Mouse (Mus musculus): ENCODE results near the gene Bglap2. TPM values are rescaled to one million over a fixed set of nuclear protein-coding genes. Genes with fewer than 3 reads are reported as not detected.
"Not testable (repeated sequence)": the region's sequence is repeated elsewhere in the genome, so short reads cannot be mapped to it uniquely, and the experiment has no call there.

The Bglap2 gene
- polyA plus RNA-seq, 1 experiment from 2014 or later, result not detected

- DNase-seq (ENCODE audit: low spot score); H3K4me2 ChIP-seq (replicated peaks; ENCODE audit: low read depth, low read length); H3K4me1 ChIP-seq (replicated peaks; ENCODE audit: control insufficient read depth, insufficient read depth, low read length); H3K4me3 ChIP-seq (ENCODE audit: low read depth, low read length); H3K27me3 ChIP-seq (ENCODE audit: control insufficient read depth, insufficient read depth, low read length); H3K9ac ChIP-seq (ENCODE audit: low read depth, low read length); H3K9me3 ChIP-seq (ENCODE audit: control insufficient read depth, low read length); H3K36me3 ChIP-seq (ENCODE audit: control insufficient read depth, insufficient read depth, low read length): not testable (repeated sequence)
- 0 out of 2 replicates have a peak overlapping the region, but pooled peaks have one; percentile 51 for H3K27ac ChIP-seq (ENCODE audit: low read depth, low read length)
- WGBS, result 16% methylated on average over 5 of the region's 7 CpGs
- ATAC-seq (ENCODE audit: low FRiP score), result 0 out of 2 replicates have a peak, but pooled peaks have one; percentile 28
Observed at GRCm38 (mm10) chr3:88376644-88377043, 1.9 kb downstream of the Bglap2 start.

GRCm38 (mm10) chr3:88375750-88376626 is 2.5 kb downstream of the Bglap2 start:
- Histone ChIP-seq H3K9ac (ENCODE audit: low read depth, low read length) (peak overlapping the region; percentile 37; the same call in 1 of the 2 replicates), H3K4me2 (replicated peaks; ENCODE audit: low read depth, low read length) (peak overlapping the region; percentile 11), H3K27ac (ENCODE audit: low read depth, low read length) (0 out of 2 replicates have a peak overlapping the region, but pooled peaks have one; percentile 51)
- H3K36me3 ChIP-seq (ENCODE audit: control insufficient read depth, insufficient read depth, low read length); H3K4me1 ChIP-seq (replicated peaks; ENCODE audit: control insufficient read depth, insufficient read depth, low read length); H3K9me3 ChIP-seq (ENCODE audit: control insufficient read depth, low read length); H3K27me3 ChIP-seq (ENCODE audit: control insufficient read depth, insufficient read depth, low read length); H3K4me3 ChIP-seq (ENCODE audit: low read depth, low read length): not testable (repeated sequence)
- ATAC-seq (ENCODE audit: low FRiP score), result peak; percentile 90
- peak; percentile 67 for DNase-seq (ENCODE audit: low spot score)
- 10% methylated on average over 16 of the region's 19 CpGs for WGBS

DNA sequence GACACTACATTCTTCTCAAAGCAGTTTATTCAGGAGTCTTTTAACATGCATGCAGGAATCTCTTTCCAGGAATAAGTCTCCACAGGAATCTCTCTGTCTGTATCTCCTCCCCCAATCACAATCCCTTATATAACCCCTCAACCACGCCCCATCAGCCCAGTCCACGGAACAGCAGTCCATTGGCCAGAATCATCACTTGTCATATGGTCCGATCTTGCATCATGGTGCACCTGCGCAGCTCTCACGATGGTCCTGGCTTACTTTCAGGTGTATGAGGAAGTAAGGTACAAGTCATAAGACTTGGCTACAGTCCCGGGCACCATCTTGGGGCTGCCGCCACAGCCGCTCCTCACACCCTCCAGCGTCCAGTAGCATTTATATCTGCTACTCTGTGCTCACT is 5.9 kb downstream of the Bglap2 start, which contains the start of gene Bglap3:
Gene Bglap3 (minus strand): TSS at position 101 of the 400 bp plus-strand sequence.
- H3K4me2 ChIP-seq (replicated peaks; ENCODE audit: low read depth, low read length); H3K4me1 ChIP-seq (replicated peaks; ENCODE audit: control insufficient read depth, insufficient read depth, low read length); ATAC-seq (ENCODE audit: low FRiP score); H3K27me3 ChIP-seq (ENCODE audit: control insufficient read depth, insufficient read depth, low read length); H3K9me3 ChIP-seq (ENCODE audit: control insufficient read depth, low read length); DNase-seq (ENCODE audit: low spot score); H3K9ac ChIP-seq (ENCODE audit: low read depth, low read length); H3K4me3 ChIP-seq (ENCODE audit: low read depth, low read length); H3K36me3 ChIP-seq (ENCODE audit: control insufficient read depth, insufficient read depth, low read length); H3K27ac ChIP-seq (ENCODE audit: low read depth, low read length): not testable (repeated sequence)
- 95% methylated on average over 9 of the region's 9 CpGs for WGBS

GRCm38 (mm10) chr3:88368511-88368910 is 10.0 kb downstream of the Bglap2 start:
- H3K4me3 ChIP-seq (ENCODE audit: low read depth, low read length); DNase-seq (ENCODE audit: low spot score); H3K27me3 ChIP-seq (ENCODE audit: control insufficient read depth, insufficient read depth, low read length); H3K27ac ChIP-seq (ENCODE audit: low read depth, low read length); H3K4me1 ChIP-seq (replicated peaks; ENCODE audit: control insufficient read depth, insufficient read depth, low read length); H3K4me2 ChIP-seq (replicated peaks; ENCODE audit: low read depth, low read length); H3K9me3 ChIP-seq (ENCODE audit: control insufficient read depth, low read length); H3K36me3 ChIP-seq (ENCODE audit: control insufficient read depth, insufficient read depth, low read length); ATAC-seq (ENCODE audit: low FRiP score); H3K9ac ChIP-seq (ENCODE audit: low read depth, low read length): not testable (repeated sequence)
- 91% methylated on average over 7 of the region's 7 CpGs for WGBS

DNA sequence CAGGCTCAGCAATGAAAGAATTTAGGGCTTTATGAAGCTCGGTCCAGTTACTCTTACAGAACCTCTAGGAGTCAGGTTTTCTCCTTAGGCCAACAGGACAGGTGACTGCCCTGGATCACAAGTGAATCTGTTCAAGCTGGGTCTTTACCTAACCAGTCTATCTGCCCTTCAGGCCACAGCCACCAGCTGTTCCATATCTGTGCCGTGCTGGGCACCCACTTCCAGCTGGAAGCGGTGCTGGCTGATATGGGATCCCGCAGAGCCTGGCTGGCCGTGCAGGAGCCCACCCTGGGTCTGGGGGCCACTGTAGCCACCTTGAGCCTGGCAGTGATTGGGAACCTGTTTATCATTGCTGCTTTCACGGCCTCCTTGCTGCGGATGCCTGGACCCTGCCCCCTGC is 11.0 kb downstream of the Bglap2 start:
- peak; percentile 41 for ATAC-seq (ENCODE audit: low FRiP score)
- WGBS, result 52% methylated on average over 3 of the region's 7 CpGs
- H3K4me3 ChIP-seq (ENCODE audit: low read depth, low read length); DNase-seq (ENCODE audit: low spot score); H3K27me3 ChIP-seq (ENCODE audit: control insufficient read depth, insufficient read depth, low read length); H3K36me3 ChIP-seq (ENCODE audit: control insufficient read depth, insufficient read depth, low read length); H3K4me1 ChIP-seq (replicated peaks; ENCODE audit: control insufficient read depth, insufficient read depth, low read length); H3K9me3 ChIP-seq (ENCODE audit: control insufficient read depth, low read length); H3K4me2 ChIP-seq (replicated peaks; ENCODE audit: low read depth, low read length); H3K9ac ChIP-seq (ENCODE audit: low read depth, low read length); H3K27ac ChIP-seq (ENCODE audit: low read depth, low read length): not testable (repeated sequence)

DNA sequence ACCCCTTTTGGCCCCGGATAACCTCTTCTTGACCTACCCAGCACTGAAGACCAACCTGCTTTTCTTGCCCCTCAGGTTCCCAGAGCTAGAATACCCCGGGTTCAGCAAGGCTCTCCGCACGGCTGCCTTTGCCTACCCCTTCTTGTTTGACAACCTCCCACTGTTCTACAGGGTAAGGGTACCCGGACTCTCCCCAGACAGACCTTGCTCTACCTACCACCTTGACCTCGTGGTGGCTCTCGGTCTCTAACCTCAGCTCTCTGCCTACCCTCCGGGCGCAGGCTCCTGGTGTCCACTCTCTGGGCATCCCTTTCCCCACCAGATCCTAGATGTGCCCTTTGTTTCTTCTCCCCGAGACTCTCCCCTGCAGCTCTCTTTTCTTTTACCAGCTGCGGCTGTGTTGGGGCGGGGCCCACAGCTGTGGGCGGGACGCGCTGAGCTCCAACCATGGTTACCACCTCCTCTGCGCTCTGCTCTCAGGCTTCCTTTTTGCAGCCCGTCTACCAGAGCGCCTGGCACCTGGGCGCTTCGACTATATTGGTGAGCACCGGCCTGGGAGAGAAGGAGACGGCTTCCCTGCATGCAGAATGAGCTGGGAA is 11.6 kb downstream of the Bglap2 start:
- peak; percentile 58 for DNase-seq (ENCODE audit: low spot score)
- H3K9ac ChIP-seq (ENCODE audit: low read depth, low read length); H3K27ac ChIP-seq (ENCODE audit: low read depth, low read length); H3K4me1 ChIP-seq (replicated peaks; ENCODE audit: control insufficient read depth, insufficient read depth, low read length); H3K36me3 ChIP-seq (ENCODE audit: control insufficient read depth, insufficient read depth, low read length); H3K4me3 ChIP-seq (ENCODE audit: low read depth, low read length); H3K9me3 ChIP-seq (ENCODE audit: control insufficient read depth, low read length); H3K27me3 ChIP-seq (ENCODE audit: control insufficient read depth, insufficient read depth, low read length): not testable (repeated sequence)
- peak; percentile 79 for ATAC-seq (ENCODE audit: low FRiP score)
- under 1% methylated on average over 14 of the region's 22 CpGs for WGBS
- H3K4me2 ChIP-seq (replicated peaks; ENCODE audit: low read depth, low read length), result peak overlapping the region; percentile 26; the same call in 1 of the 2 replicates

DNA sequence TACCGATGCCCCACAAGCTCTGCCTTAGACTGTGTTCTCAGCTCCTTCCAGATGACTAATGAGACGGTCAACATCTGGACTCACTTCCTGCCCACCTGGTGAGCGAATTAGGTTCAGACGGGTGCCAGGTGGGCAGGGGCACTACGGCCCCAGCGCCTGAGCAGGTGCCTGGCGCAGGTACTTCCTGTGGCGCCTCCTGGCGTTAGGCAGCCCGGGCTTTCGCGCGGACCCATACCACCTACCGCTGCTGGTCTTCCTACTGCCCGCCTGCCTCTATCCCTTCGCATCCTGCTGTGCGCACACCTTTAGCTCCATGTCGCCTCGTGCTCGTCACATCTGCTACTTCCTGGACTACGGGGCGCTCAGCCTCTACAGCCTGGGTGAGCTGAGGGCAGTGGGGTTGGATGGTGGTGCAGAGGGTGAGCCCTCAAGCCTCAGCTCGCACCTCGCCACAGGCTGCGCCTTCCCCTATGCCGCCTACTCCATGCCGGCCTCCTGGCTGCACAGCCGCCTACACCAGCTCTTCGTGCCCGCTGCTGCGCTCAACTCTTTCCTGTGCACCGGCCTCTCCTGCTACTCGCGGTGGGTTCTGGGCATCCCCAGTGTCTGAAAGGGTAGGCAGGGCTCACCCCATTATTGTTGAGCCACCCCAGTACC is 12.7 kb downstream of the Bglap2 start:
- Histone ChIP-seq H3K4me2 (replicated peaks; ENCODE audit: low read depth, low read length) (0 out of 2 replicates have a peak overlapping the region, but pooled peaks have one; percentile 5), H3K27me3 (ENCODE audit: control insufficient read depth, insufficient read depth, low read length) (peaks cover 9% of the 10 kb centered on the region), H3K9me3 (ENCODE audit: control insufficient read depth, low read length) (no peaks in the 10 kb centered on the region), H3K9ac (ENCODE audit: low read depth, low read length) (0 out of 2 replicates have a peak overlapping the region, but pooled peaks have one; percentile 45), H3K36me3 (ENCODE audit: control insufficient read depth, insufficient read depth, low read length) (peaks cover 2% of the 10 kb centered on the region; the same call in 1 of the 2 replicates), H3K27ac (ENCODE audit: low read depth, low read length) (no peak overlapping the region), H3K4me3 (ENCODE audit: low read depth, low read length) (no peak overlapping the region), H3K4me1 (replicated peaks; ENCODE audit: control insufficient read depth, insufficient read depth, low read length) (no peaks in the 10 kb centered on the region; the same call in 1 of the 2 replicates)
- no peak for DNase-seq (ENCODE audit: low spot score)
- WGBS, result 39% methylated on average over 34 of the region's 34 CpGs
- ATAC-seq (ENCODE audit: low FRiP score), result no peak

GRCm38 (mm10) chr3:88364337-88364736 is 14.2 kb downstream of the Bglap2 start, which contains the start of gene Paqr6:
TSS of gene Paqr6 (plus strand) at chr3:88364584.
- H3K9me3 ChIP-seq (ENCODE audit: control insufficient read depth, low read length), result no peaks in the 10 kb centered on the region
- peaks cover 9% of the 10 kb centered on the region for H3K27me3 ChIP-seq (ENCODE audit: control insufficient read depth, insufficient read depth, low read length)
- H3K4me2 ChIP-seq (replicated peaks; ENCODE audit: low read depth, low read length), result no peak within 1 kb of the TSS
- 0 out of 2 replicates have a peak within 1 kb of the TSS, but pooled peaks have one; percentile 17 for H3K27ac ChIP-seq (ENCODE audit: low read depth, low read length)
- H3K4me3 ChIP-seq (ENCODE audit: low read depth, low read length), result no peak within 1 kb of the TSS
- 2% methylated on average over 16 of the region's 16 CpGs for WGBS
- H3K4me1 ChIP-seq (replicated peaks; ENCODE audit: control insufficient read depth, insufficient read depth, low read length), result no peaks in the 10 kb centered on the region; the same call in 1 of the 2 replicates
- no peak for ATAC-seq (ENCODE audit: low FRiP score)
- no peak within 1 kb of the TSS for H3K9ac ChIP-seq (ENCODE audit: low read depth, low read length)
- DNase-seq (ENCODE audit: low spot score), result peak; percentile 58
- peaks cover 2% of the 10 kb centered on the region; the same call in 1 of the 2 replicates for H3K36me3 ChIP-seq (ENCODE audit: control insufficient read depth, insufficient read depth, low read length)

Data from hindbrain, embryonic 11.5 days (tissue).